Mouse (Mus musculus) lung, embryonic 14.5 days (tissue): ENCODE measurements around the gene Fam3c. TPM values are rescaled to one million over a fixed set of nuclear protein-coding genes. Genes with fewer than 3 reads are reported as not detected.

ENCODE experiments used
- ATAC-seq: fragments of 200-750 bp; cut with Nextera tagmentation; 2 replicates; pipeline ENCODE4 v1.8.0; 2017; ENCODE audit warnings: mild to moderate bottlenecking, moderate TSS enrichment, moderate library complexity; ENCODE audit not compliant: insufficient read depth
- DNase-seq: peaks from one replicate; pipeline ENCODE4 v3.0.0-alpha.2; 2015
- H3K27ac ChIP-seq: fragments of 300-500 bp; sonication (generic); 2 replicates; pipeline ENCODE4 v1.5.1; 2014; ENCODE audit warnings: low read depth, mild to moderate bottlenecking, moderate library complexity
- H3K27me3 ChIP-seq: fragments of 300-500 bp; sonication (generic); 2 replicates; pipeline ENCODE4 v1.6.1; 2014; ENCODE audit warnings: low read length, control low read depth; ENCODE audit not compliant: insufficient read depth
- H3K36me3 ChIP-seq: fragments of 300-500 bp; sonication (generic); 2 replicates; pipeline ENCODE4 v1.6.1; 2014; ENCODE audit warnings: control low read depth; ENCODE audit not compliant: insufficient read depth
- H3K4me1 ChIP-seq: fragments of 300-500 bp; sonication (generic); 2 replicates; pipeline ENCODE4 v1.6.1; 2014; ENCODE audit warnings: antibody characterized with exemption, control low read depth; ENCODE audit not compliant: insufficient read depth
- H3K4me2 ChIP-seq: fragments of 300-500 bp; sonication (generic); 2 replicates; pipeline ENCODE4 v1.6.1; 2014; ENCODE audit warnings: mild to moderate bottlenecking
- H3K4me3 ChIP-seq: fragments of 300-500 bp; sonication (generic); 2 replicates; pipeline ENCODE4 v1.5.1; 2014; ENCODE audit warnings: low read depth, low read length
- H3K9ac ChIP-seq: fragments of 300-500 bp; sonication (generic); 2 replicates; pipeline ENCODE4 v1.6.1; 2014
- H3K9me3 ChIP-seq: fragments of 300-500 bp; sonication (generic); 2 replicates; pipeline ENCODE4 v1.6.1; 2016; ENCODE audit warnings: low read depth, low read length, control low read depth
- CTCF ChIP-seq: IDR thresholded peaks from 2 replicates; pipeline ENCODE4 v1.5.1; 2016; ENCODE audit warnings: antibody characterized with exemption, low read depth
- WGBS: fragments of 180-500 bp; shearing (Covaris S2); extraction: QIAGEN DNeasy Blood & Tissue Kit; methylation state at CpG from one replicate; pipeline ENCODE4 v1.1.7; 2014; 5-methylcytosine and 5-hydroxymethylcytosine counted together
- polyA plus RNA-seq: library from polyadenylated mRNA; unstranded; fragments of >200 nt; fragmentation: Nextera tagmentation; extraction: Ambion mirVana; gene quantifications from 2 replicates; pipeline ENCODE4 v1.2.1, GENCODE M21; 2014

Gene Fam3c
- polyA plus RNA-seq, 1 experiment from 2014 or later: 82.2 TPM

DNA sequence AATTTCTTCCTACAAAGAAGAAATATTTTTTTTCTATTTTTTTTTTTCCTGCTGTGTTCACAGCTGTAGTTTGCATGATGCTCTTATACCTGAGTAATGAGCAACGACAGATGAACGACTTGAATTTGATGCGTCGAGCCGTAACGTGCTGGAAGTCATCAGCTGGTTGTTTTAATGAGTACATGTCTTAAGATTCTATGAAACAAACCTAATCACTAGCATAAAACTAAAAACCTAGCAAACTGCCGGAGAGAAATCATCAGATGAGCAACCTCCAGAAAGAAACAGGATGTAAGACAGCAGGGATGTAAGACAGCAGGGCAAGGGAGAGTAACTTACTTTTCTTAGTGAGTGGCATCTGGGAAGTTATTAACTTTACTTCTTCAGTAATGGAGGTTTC is 1.4 kb downstream of the Fam3c start:
- peak overlapping the region; percentile 79 for H3K4me3 ChIP-seq
- no peak for DNase-seq

DNA sequence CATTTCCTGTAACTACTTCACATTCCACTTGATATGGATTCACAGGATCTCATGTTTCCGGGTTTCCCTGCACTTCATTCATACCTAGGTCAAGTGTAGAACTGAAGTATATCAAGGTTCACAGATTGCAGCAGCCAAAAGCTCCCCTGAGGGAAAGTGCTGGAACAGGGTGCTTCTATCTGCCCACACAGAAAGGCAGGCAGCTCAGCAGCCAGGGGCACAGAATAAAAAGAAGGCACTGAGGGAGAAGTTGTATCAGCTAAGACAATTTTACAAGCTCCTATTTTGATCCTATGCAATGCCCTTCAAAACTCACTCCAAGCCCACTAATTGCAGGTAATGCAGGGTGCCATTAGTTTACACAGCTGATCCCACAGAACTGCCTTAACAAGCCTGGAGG is 2.0 kb downstream of the Fam3c start:
- H3K4me1 ChIP-seq: 0 out of 2 replicates have a peak, but pooled peaks cover 6% of the 10 kb centered on the region
- no peaks in the 10 kb centered on the region for H3K27me3 ChIP-seq
- ATAC-seq: no peak
- 19% methylated on average over 1 of the region's 1 CpGs for WGBS
- H3K9ac ChIP-seq: peak overlapping the region; percentile 82; the same call in 1 of the 2 replicates
- peak overlapping the region; percentile 24; the same call in 1 of the 2 replicates for H3K27ac ChIP-seq
- DNase-seq: no peak
- peak overlapping the region; percentile 75 for H3K4me2 ChIP-seq
- H3K4me3 ChIP-seq: peak overlapping the region; percentile 79; the same call in 1 of the 2 replicates
- H3K9me3 ChIP-seq: 0 out of 2 replicates have a peak, but pooled peaks cover 3% of the 10 kb centered on the region
- TF ChIP-seq CTCF: no peak
- no peaks in the 10 kb centered on the region for H3K36me3 ChIP-seq

More for the DNA sequence above, 1.4 kb downstream of the Fam3c start:
- H3K4me2 ChIP-seq: peak overlapping the region; percentile 75
- no peaks in the 10 kb centered on the region for H3K36me3 ChIP-seq
- peak overlapping the region; percentile 82; the same call in 1 of the 2 replicates for H3K9ac ChIP-seq
- H3K27me3 ChIP-seq: no peaks in the 10 kb centered on the region
- H3K27ac ChIP-seq: no peak overlapping the region
- no peak for TF ChIP-seq CTCF
- 74% methylated on average over 7 of the region's 7 CpGs for WGBS
- 0 out of 2 replicates have a peak, but pooled peaks cover 6% of the 10 kb centered on the region for H3K4me1 ChIP-seq
- ATAC-seq: no peak
- H3K9me3 ChIP-seq: 0 out of 2 replicates have a peak, but pooled peaks cover 3% of the 10 kb centered on the region

DNA sequence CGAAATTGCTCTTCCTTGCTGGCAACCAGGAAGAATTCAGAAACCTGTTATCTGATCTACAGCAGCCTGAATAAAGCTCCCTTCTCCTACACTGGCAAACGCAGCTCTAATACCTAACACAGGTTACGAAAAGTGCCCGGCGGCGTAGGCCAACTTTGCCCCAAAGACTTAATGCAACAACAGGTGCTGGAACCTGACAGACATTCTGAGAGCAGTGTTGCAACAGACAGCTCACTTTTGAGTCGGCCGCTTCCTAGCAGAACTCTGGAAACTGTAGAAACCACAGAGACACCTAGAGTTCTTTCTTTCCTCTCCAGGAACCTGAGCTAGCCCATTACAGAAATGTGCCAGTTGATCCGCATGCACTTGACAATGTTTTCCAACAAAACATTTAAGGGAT is 4.5 kb downstream of the Fam3c start:
- Histone ChIP-seq H3K9me3 (no peaks in the 10 kb centered on the region), H3K27ac (no peak overlapping the region), H3K36me3 (no peaks in the 10 kb centered on the region), H3K27me3 (no peaks in the 10 kb centered on the region), H3K4me3 (no peak overlapping the region), H3K4me1 (peaks cover 15% of the 10 kb centered on the region), H3K9ac (no peak overlapping the region), H3K4me2 (no peak overlapping the region)
- 75% methylated on average over 9 of the region's 9 CpGs for WGBS
- TF ChIP-seq CTCF: no peak
- no peak for ATAC-seq
- no peak for DNase-seq

- H3K27ac ChIP-seq: no peak overlapping the region
- no peak for ATAC-seq
- H3K4me1 ChIP-seq: peaks cover 15% of the 10 kb centered on the region
Observed at GRCm38 (mm10) chr6:22350239-22350571, 5.8 kb downstream of the Fam3c start.

DNA sequence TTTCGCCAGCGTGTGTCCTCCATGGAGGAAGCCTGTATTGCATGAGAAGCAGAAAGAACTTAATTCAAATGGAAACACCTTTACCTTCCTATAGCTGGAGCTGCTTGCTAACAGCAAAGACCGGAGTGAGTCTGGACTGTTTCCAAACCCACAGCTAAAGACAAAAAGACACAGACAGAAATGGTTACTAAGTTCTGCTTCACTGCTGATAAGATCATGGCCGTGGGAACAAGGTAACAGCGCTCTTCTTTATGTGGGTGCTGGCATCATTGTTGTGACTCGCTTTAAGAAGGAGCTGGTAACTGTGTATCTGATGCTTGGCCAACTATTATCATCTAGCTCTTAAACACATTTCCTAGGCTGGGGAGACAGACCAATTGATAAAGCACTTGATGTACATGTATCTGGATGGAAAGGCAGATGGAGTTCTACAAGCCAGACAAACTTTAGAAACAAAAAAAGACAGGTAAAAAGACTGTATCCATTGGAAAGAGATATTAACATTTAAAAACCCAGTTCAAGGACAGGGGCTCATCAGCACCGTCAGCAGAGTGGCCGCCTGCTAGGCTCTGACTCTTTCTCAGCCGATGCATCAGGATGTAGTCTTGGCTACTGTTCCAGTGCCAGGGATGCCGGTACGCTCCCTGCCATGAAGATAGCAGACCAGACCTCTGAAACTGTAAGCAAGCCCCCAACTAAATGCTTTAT is 6.4 kb downstream of the Fam3c start:
- Histone ChIP-seq H3K27me3 (no peaks in the 10 kb centered on the region), H3K9ac (no peak overlapping the region), H3K4me1 (peaks cover 12% of the 10 kb centered on the region), H3K9me3 (no peaks in the 10 kb centered on the region), H3K4me3 (no peak overlapping the region), H3K36me3 (no peaks in the 10 kb centered on the region), H3K4me2 (no peak overlapping the region), H3K27ac (no peak overlapping the region)
- WGBS: 86% methylated on average over 11 of the region's 11 CpGs
- TF ChIP-seq CTCF: no peak
- no peak for DNase-seq
- no peak for ATAC-seq

More at GRCm38 (mm10) chr6:22350239-22350571, 5.8 kb downstream of the Fam3c start:
- no peaks in the 10 kb centered on the region for H3K27me3 ChIP-seq
- H3K4me3 ChIP-seq: no peak overlapping the region
- no peak for DNase-seq
- H3K4me2 ChIP-seq: no peak overlapping the region
- no peak overlapping the region for H3K9ac ChIP-seq
- WGBS: 45% methylated on average over 4 of the region's 4 CpGs
- no peak for TF ChIP-seq CTCF
- no peaks in the 10 kb centered on the region for H3K36me3 ChIP-seq
- no peaks in the 10 kb centered on the region for H3K9me3 ChIP-seq

GRCm38 (mm10) chr6:22348975-22349374 is 7.1 kb downstream of the Fam3c start:
- no peak for ATAC-seq
- Histone ChIP-seq H3K9me3 (no peaks in the 10 kb centered on the region), H3K27me3 (no peaks in the 10 kb centered on the region), H3K4me3 (no peak overlapping the region), H3K27ac (no peak overlapping the region), H3K36me3 (no peaks in the 10 kb centered on the region), H3K4me2 (no peak overlapping the region), H3K9ac (no peak overlapping the region), H3K4me1 (peaks cover 9% of the 10 kb centered on the region)
- TF ChIP-seq CTCF: no peak
- 91% methylated on average over 3 of the region's 3 CpGs for WGBS
- DNase-seq: no peak

GRCm38 (mm10) chr6:22348130-22348529 is 7.9 kb downstream of the Fam3c start:
- 70% methylated on average over 4 of the region's 4 CpGs for WGBS
- Histone ChIP-seq H3K36me3 (no peaks in the 10 kb centered on the region), H3K4me2 (no peak overlapping the region), H3K4me3 (no peak overlapping the region), H3K9me3 (no peaks in the 10 kb centered on the region), H3K27me3 (no peaks in the 10 kb centered on the region), H3K9ac (no peak overlapping the region), H3K4me1 (peaks cover 9% of the 10 kb centered on the region), H3K27ac (no peak overlapping the region)
- ATAC-seq: no peak
- peak; percentile 27 for DNase-seq
- no peak for TF ChIP-seq CTCF
